Mouse (Mus musculus): ENCODE data around the gene Kif4.
A peak's percentile ranks its signal among the peaks of the same experiment; 100 is the strongest.

The Kif4 gene

GRCm38 (mm10) chrX:100625546-100625801, at the start of gene Kif4:
Gene Kif4, plus strand, starts transcription at chrX:100625737.
- no peak for DNase-seq

- DNase-seq = no peak
Observed at GRCm38 (mm10) chrX:100594791-100595190, 30.7 kb upstream of the Kif4 start, which contains the start of gene P2ry4. Gene P2ry4, minus strand, starts transcription at chrX:100594869.

GRCm38 (mm10) chrX:100597439-100597838, 28.1 kb upstream of the Kif4 start:
- peak; percentile 68 for DNase-seq

GRCm38 (mm10) chrX:100599755-100600154, 25.8 kb upstream of the Kif4 start:
- no peak for DNase-seq

- no peak for DNase-seq
Observed at GRCm38 (mm10) chrX:100605314-100605713, 20.2 kb upstream of the Kif4 start, which contains the start of gene Arr3. Gene Arr3, plus strand, starts transcription at chrX:100605497.

GRCm38 (mm10) chrX:100618488-100618887, 7.0 kb upstream of the Kif4 start:
- no peak for DNase-seq

- DNase-seq = peak; percentile 10
Observed at GRCm38 (mm10) chrX:100621366-100621765, 4.2 kb upstream of the Kif4 start.

GRCm38 (mm10) chrX:100624242-100624641, 1.3 kb upstream of the Kif4 start:
- no peak for DNase-seq

GRCm38 (mm10) chrX:100625146-100625545, 391 bp upstream of the Kif4 start:
- peak; percentile 1 for DNase-seq

GRCm38 (mm10) chrX:100625802-100626793, 561 bp downstream of the Kif4 start, which contains the start of gene Pdzd11:
Gene Pdzd11, minus strand, starts transcription at chrX:100626568.
- DNase-seq = peak; percentile 94

GRCm38 (mm10) chrX:100629076-100629475, 3.5 kb downstream of the Kif4 start:
- no peak for DNase-seq

GRCm38 (mm10) chrX:100638477-100638876, 12.9 kb downstream of the Kif4 start:
- DNase-seq = no peak

- no peak for DNase-seq
Observed at GRCm38 (mm10) chrX:100652848-100653247, 27.3 kb downstream of the Kif4 start.

GRCm38 (mm10) chrX:100664825-100665224, 39.3 kb downstream of the Kif4 start:
- no peak for DNase-seq

GRCm38 (mm10) chrX:100678204-100678603, 52.7 kb downstream of the Kif4 start:
- DNase-seq = no peak

GRCm38 (mm10) chrX:100686527-100686926, 61.0 kb downstream of the Kif4 start:
- peak; percentile 12 for DNase-seq

- DNase-seq = peak; percentile 53
Observed at GRCm38 (mm10) chrX:100687360-100688032, 62.0 kb downstream of the Kif4 start.

- DNase-seq = no peak
Observed at GRCm38 (mm10) chrX:100688033-100688370, 62.5 kb downstream of the Kif4 start.

GRCm38 (mm10) chrX:100696776-100697175, 71.2 kb downstream of the Kif4 start:
- no peak for DNase-seq

GRCm38 (mm10) chrX:100708032-100708431, 82.5 kb downstream of the Kif4 start:
- no peak for DNase-seq

- DNase-seq = no peak
Observed at GRCm38 (mm10) chrX:100716173-100716572, 90.6 kb downstream of the Kif4 start.

- DNase-seq = peak; percentile 9
Observed at GRCm38 (mm10) chrX:100728947-100729346, 103.4 kb downstream of the Kif4 start.

GRCm38 (mm10) chrX:100729665-100730188, 104.2 kb downstream of the Kif4 start, which contains the start of gene Gdpd2:
Gene Gdpd2, plus strand, starts transcription at chrX:100729873.
- DNase-seq = peak; percentile 38

GRCm38 (mm10) chrX:100730266-100730665, 104.7 kb downstream of the Kif4 start:
- DNase-seq = no peak
